Mouse (Mus musculus) olfactory bulb, adult 2 months (tissue): ENCODE data around the gene Nfatc2.

Experiments
- CTCF ChIP-seq: fragments of 200-500 bp; IDR thresholded peaks from 2 replicates; pipeline ENCODE4 v1.5.1; 2012; ENCODE audit warnings: low read depth, mild to moderate bottlenecking, low read length, moderate library complexity; ENCODE audit not compliant: insufficient read depth
- POLR2A ChIP-seq: fragments of 200-500 bp; IDR thresholded peaks from 2 replicates; pipeline ENCODE4 v1.6.1; 2012; ENCODE audit warnings: mild to moderate bottlenecking, low read depth, low read length, moderate library complexity; ENCODE audit not compliant: insufficient read depth

DNA sequence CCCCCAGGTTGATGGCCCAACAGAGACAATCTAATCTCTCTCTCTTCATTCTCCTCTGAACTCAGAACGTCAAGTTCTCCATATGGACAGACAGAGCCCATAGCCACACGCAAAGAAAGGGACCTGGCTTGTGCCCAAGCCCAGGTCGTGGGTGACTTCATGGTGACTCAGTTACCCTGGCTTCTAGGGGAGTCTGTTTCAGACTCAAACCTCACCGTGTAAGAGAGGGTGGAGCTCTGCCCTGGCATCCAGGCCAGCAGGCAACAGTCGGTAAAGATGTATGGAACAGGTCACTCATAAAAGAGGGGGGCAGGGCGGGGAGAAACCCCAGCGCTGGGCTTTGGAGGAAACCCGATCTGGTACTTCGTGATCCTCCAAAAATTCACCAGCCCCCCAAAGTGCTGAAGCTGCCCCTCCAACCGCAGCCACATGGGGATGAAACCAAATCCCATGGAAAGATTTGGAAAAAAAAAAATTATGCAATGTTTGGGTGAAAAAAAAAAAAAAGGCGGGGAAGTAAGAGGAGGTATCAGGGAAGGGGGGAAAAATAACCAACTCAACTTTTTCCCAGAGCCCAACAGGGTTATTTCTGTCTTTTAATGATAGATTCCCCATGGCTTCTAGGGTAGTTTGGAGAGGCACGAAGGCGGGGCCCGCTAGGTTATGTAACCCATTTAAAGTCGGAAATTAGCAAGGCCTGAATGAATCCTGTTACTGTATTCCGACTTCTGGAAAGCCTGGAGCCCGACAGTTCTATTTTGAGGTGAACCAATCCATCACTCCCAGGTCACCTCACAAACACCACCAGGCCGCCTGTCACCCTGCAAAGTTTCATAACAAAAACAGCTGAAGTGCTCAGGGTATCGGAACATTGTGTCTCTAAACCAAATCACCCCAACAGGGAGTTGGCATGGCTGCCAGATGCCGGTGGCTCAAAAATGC lies 26.6 kb upstream of the Nfatc2 start:
- TF ChIP-seq CTCF, result no peak
- no peak for TF ChIP-seq POLR2A
